Mouse (Mus musculus) midbrain, embryonic 14.5 days (tissue): ENCODE results near the gene Aspa. TPM values are rescaled to one million over a fixed set of nuclear protein-coding genes. Genes with fewer than 3 reads are reported as not detected.
"Not testable (repeated sequence)": the region's sequence is repeated elsewhere in the genome, so short reads cannot be mapped to it uniquely, and the experiment has no call there.

Experiments
- ATAC-seq: fragments of 200-750 bp; cut with Nextera tagmentation; 2 replicates; pipeline ENCODE4 v1.8.0; 2017; ENCODE audit warnings: moderate number of reproducible peaks, moderate library complexity; ENCODE audit not compliant: low FRiP score, low TSS enrichment
- DNase-seq: peaks from one replicate; pipeline ENCODE4 v3.0.0-alpha.2; 2015
- H3K27ac ChIP-seq: fragments of 300-500 bp; sonication (generic); replicated peaks from 2 replicates; pipeline ENCODE4 v1.5.1; 2014; ENCODE audit warnings: mild to moderate bottlenecking, low read depth, low read length, moderate library complexity
- H3K27me3 ChIP-seq: fragments of 300-500 bp; sonication (generic); 2 replicates; pipeline ENCODE4 v1.6.1; 2014; ENCODE audit warnings: low read length, control low read depth, mixed read lengths; ENCODE audit not compliant: control insufficient read depth, insufficient read depth
- H3K36me3 ChIP-seq: fragments of 300-500 bp; sonication (generic); 2 replicates; pipeline ENCODE4 v1.6.1; 2014; ENCODE audit warnings: low read length, control low read depth; ENCODE audit not compliant: control insufficient read depth, insufficient read depth
- H3K4me1 ChIP-seq: fragments of 300-500 bp; sonication (generic); 2 replicates; pipeline ENCODE4 v1.6.1; 2014; ENCODE audit warnings: mild to moderate bottlenecking, antibody characterized with exemption, low read length, control low read depth; ENCODE audit not compliant: control insufficient read depth, insufficient read depth
- H3K4me2 ChIP-seq: fragments of 300-500 bp; sonication (generic); 2 replicates; pipeline ENCODE4 v1.6.1; 2014; ENCODE audit warnings: mild to moderate bottlenecking, low read length, moderate library complexity
- H3K4me3 ChIP-seq: fragments of 300-500 bp; sonication (generic); replicated peaks from 2 replicates; pipeline ENCODE4 v1.5.1; 2014; ENCODE audit warnings: low read depth, low read length
- H3K9ac ChIP-seq: fragments of 300-500 bp; sonication (generic); replicated peaks from 2 replicates; pipeline ENCODE4 v1.6.1; 2014; ENCODE audit warnings: mild to moderate bottlenecking, low read length, moderate library complexity
- H3K9me3 ChIP-seq: fragments of 300-500 bp; sonication (generic); 2 replicates; pipeline ENCODE4 v1.6.1; 2016; ENCODE audit warnings: low read length, control low read depth, mixed read lengths; ENCODE audit not compliant: control insufficient read depth
- WGBS: fragments of 180-500 bp; shearing (Covaris S2); extraction: QIAGEN DNeasy Blood & Tissue Kit; methylation state at CpG from one replicate; pipeline ENCODE4 v1.1.7; 2014; 5-methylcytosine and 5-hydroxymethylcytosine counted together
- polyA plus RNA-seq: library from polyadenylated mRNA; unstranded; fragments of >200 nt; fragmentation: Nextera tagmentation; extraction: Ambion mirVana; gene quantifications from 2 replicates; pipeline ENCODE4 v1.2.1, GENCODE M21; 2014

Gene Aspa
- polyA plus RNA-seq, 1 experiment from 2014 or later: 0.55 TPM

DNA sequence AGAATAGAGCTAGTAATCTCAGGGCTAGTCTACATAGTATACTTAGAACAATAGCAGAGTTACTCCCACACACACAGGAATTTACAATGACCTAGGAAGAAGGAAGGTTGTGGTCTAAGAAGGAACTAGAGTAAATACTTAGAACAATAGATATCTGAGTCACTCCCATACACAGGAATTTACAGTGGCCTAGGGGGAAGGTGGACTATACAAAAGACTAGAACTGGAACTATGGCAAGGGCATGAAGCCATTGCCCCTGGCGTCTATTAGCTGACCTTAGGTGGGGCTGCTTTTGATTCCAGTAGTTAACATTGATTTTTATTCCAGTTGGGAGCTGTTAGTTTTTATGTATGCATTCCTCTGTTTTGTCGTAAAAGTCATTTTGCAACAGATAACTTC, 10.8 kb downstream of the Aspa start:
- H3K27ac ChIP-seq, H3K4me2 ChIP-seq, H3K4me3 ChIP-seq, H3K9ac ChIP-seq, H3K27me3 ChIP-seq, H3K36me3 ChIP-seq, H3K9me3 ChIP-seq, DNase-seq, H3K4me1 ChIP-seq, ATAC-seq: not testable (repeated sequence)
- WGBS: 86% methylated on average over 2 of the region's 2 CpGs

DNA sequence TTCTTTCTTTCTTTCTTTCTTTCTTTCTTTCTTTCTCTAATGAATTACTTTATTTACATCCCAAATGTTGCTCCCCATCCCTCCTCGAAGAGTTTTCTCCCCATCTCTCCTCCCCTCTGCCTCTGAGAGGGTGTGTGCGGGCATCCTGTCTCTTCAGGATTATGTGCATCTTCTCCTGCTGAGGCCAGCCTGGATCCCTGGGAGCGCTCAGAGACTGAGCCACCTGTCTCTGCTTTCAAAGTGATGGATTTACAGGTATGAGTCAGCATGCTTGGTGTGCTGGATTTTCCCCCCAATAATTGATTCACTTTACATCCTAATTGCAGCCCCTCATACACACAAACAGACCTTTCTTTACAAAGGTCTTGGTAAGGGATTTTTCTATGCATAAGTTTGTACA, 13.4 kb downstream of the Aspa start:
- ATAC-seq (no peak), DNase-seq (no peak)
- Histone ChIP-seq H3K27ac (no peak overlapping the region), H3K9ac (no peak overlapping the region), H3K4me3 (no peak overlapping the region), H3K4me2 (no peak overlapping the region), H3K27me3 (no peaks in the 10 kb centered on the region), H3K9me3 (no peaks in the 10 kb centered on the region), H3K4me1 (no peaks in the 10 kb centered on the region), H3K36me3 (no peaks in the 10 kb centered on the region)
- 50% methylated on average over 3 of the region's 3 CpGs for WGBS

GRCm38 (mm10) chr11:73303123-73303522, 26.3 kb downstream of the Aspa start:
- ATAC-seq (no peak), DNase-seq (peak; percentile 2)
- Histone ChIP-seq H3K36me3 (no peaks in the 10 kb centered on the region), H3K4me1 (no peaks in the 10 kb centered on the region), H3K9ac (no peak overlapping the region), H3K9me3 (no peaks in the 10 kb centered on the region), H3K4me3 (no peak overlapping the region), H3K4me2 (no peak overlapping the region), H3K27me3 (no peaks in the 10 kb centered on the region), H3K27ac (no peak overlapping the region)
- WGBS: 6% methylated on average over 2 of the region's 2 CpGs

GRCm38 (mm10) chr11:73289621-73290020, 39.8 kb downstream of the Aspa start:
- H3K27me3 ChIP-seq: no peaks in the 10 kb centered on the region
- H3K4me1 ChIP-seq: no peaks in the 10 kb centered on the region
- H3K9ac ChIP-seq: no peak overlapping the region
- H3K4me3 ChIP-seq: no peak overlapping the region
- WGBS: 86% methylated on average over 1 of the region's 1 CpGs
- DNase-seq: no peak
- no peak overlapping the region for H3K27ac ChIP-seq
- no peaks in the 10 kb centered on the region for H3K36me3 ChIP-seq
- ATAC-seq: no peak
- no peaks in the 10 kb centered on the region for H3K9me3 ChIP-seq
- H3K4me2 ChIP-seq: no peak overlapping the region

GRCm38 (mm10) chr11:73284351-73284750, 45.0 kb downstream of the Aspa start:
- Histone ChIP-seq H3K27me3 (no peaks in the 10 kb centered on the region), H3K4me2 (no peak overlapping the region), H3K4me1 (peaks cover 2% of the 10 kb centered on the region; the same call in 1 of the 2 replicates), H3K9me3 (no peaks in the 10 kb centered on the region), H3K9ac (no peak overlapping the region), H3K4me3 (no peak overlapping the region), H3K36me3 (no peaks in the 10 kb centered on the region), H3K27ac (no peak overlapping the region)
- DNase-seq (no peak), ATAC-seq (no peak)

- H3K36me3 ChIP-seq: no peaks in the 10 kb centered on the region
- H3K27me3 ChIP-seq: no peaks in the 10 kb centered on the region
- no peak overlapping the region for H3K4me2 ChIP-seq
- no peak for ATAC-seq
- WGBS: 40% methylated on average over 1 of the region's 1 CpGs
- H3K9ac ChIP-seq: no peak overlapping the region
- DNase-seq: no peak
- no peak overlapping the region for H3K27ac ChIP-seq
- peaks cover 2% of the 10 kb centered on the region; the same call in 1 of the 2 replicates for H3K4me1 ChIP-seq
- no peaks in the 10 kb centered on the region for H3K9me3 ChIP-seq
- no peak overlapping the region for H3K4me3 ChIP-seq
Measured at GRCm38 (mm10) chr11:73283926-73284325, 45.5 kb downstream of the Aspa start.

GRCm38 (mm10) chr11:73283369-73283768, 46.0 kb downstream of the Aspa start:
- H3K4me3 ChIP-seq: no peak overlapping the region
- no peaks in the 10 kb centered on the region for H3K36me3 ChIP-seq
- H3K9ac ChIP-seq: no peak overlapping the region
- no peaks in the 10 kb centered on the region for H3K9me3 ChIP-seq
- WGBS: 80% methylated on average over 9 of the region's 9 CpGs
- DNase-seq (no peak), ATAC-seq (no peak)
- peaks cover 2% of the 10 kb centered on the region; the same call in 1 of the 2 replicates for H3K4me1 ChIP-seq
- no peaks in the 10 kb centered on the region for H3K27me3 ChIP-seq
- H3K27ac ChIP-seq: no peak overlapping the region
- no peak overlapping the region for H3K4me2 ChIP-seq

DNA sequence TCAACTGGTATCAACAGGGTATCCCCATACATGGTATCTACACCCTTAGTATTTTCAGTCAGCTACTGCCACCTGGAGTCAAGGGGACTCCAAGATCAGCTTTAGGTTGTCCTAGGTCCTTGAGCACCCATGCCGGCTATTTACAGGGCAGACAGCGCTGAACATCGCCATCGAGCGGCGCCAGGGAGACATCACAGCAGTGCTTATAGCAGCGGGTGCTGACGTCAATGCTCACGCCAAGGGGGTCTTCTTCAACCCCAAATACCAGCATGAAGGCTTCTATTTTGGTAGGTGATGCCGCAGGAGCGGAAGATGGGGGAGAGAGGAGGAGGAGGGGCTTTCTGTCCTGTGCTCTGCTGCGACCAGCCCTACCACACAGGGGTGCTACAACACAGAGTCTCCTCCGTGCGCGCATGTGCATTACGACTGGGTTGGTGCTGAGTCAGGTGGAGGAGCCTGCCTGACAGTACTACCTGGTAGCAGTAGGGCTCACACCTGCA, 47.8 kb downstream of the Aspa start:
- Histone ChIP-seq H3K9ac (peak overlapping the region; percentile 13), H3K4me3 (peak overlapping the region; percentile 33), H3K27me3 (no peaks in the 10 kb centered on the region), H3K4me1 (peaks cover 2% of the 10 kb centered on the region; the same call in 1 of the 2 replicates), H3K36me3 (no peaks in the 10 kb centered on the region), H3K9me3 (no peaks in the 10 kb centered on the region), H3K4me2 (peak overlapping the region; percentile 53), H3K27ac (no peak overlapping the region)
- peak; percentile 75 for ATAC-seq
- DNase-seq: peak; percentile 77
- 2% methylated on average over 16 of the region's 16 CpGs for WGBS

GRCm38 (mm10) chr11:73280710-73281109, 48.7 kb downstream of the Aspa start:
- no peaks in the 10 kb centered on the region for H3K27me3 ChIP-seq
- 72% methylated on average over 5 of the region's 5 CpGs for WGBS
- no peaks in the 10 kb centered on the region for H3K9me3 ChIP-seq
- no peak overlapping the region for H3K9ac ChIP-seq
- no peak overlapping the region for H3K4me3 ChIP-seq
- no peak overlapping the region for H3K27ac ChIP-seq
- ATAC-seq (no peak), DNase-seq (no peak)
- no peaks in the 10 kb centered on the region for H3K36me3 ChIP-seq
- H3K4me2 ChIP-seq: no peak overlapping the region
- peaks cover 2% of the 10 kb centered on the region; the same call in 1 of the 2 replicates for H3K4me1 ChIP-seq
